Mouse (Mus musculus) ES-Bruce4 (cell line): ENCODE measurements around the gene Pop7. TPM values are rescaled to one million over a fixed set of nuclear protein-coding genes. Genes with fewer than 3 reads are reported as not detected.
A peak's percentile ranks its signal among the peaks of the same experiment; 100 is the strongest.

Experiments
- H3K27ac ChIP-seq: 2 replicates; pipeline ENCODE4 v1.5.1; 2012; ENCODE audit warnings: low read length, inconsistent platforms; ENCODE audit not compliant: insufficient read depth
- H3K27me3 ChIP-seq: 2 replicates; pipeline ENCODE4 v1.6.1; 2012; ENCODE audit warnings: mild to moderate bottlenecking, low read length, inconsistent platforms; ENCODE audit not compliant: control insufficient read depth, poor library complexity, insufficient read depth, severe bottlenecking
- H3K36me3 ChIP-seq: 2 replicates; pipeline ENCODE4 v1.6.1; 2012; ENCODE audit warnings: inconsistent platforms, mild to moderate bottlenecking, low read length, moderate library complexity; ENCODE audit not compliant: control insufficient read depth, poor library complexity, insufficient read depth, severe bottlenecking
- H3K4me1 ChIP-seq: one replicate; pipeline ENCODE4 v1.8.1; 2011; ENCODE audit warnings: low read length; ENCODE audit not compliant: control insufficient read depth, insufficient read depth
- H3K4me3 ChIP-seq: 2 replicates; pipeline ENCODE4 v1.5.1; 2011; ENCODE audit warnings: low read depth, mild to moderate bottlenecking, low read length
- H3K9ac ChIP-seq: 2 replicates; pipeline ENCODE4 v1.6.1; 2012; ENCODE audit warnings: low read depth, mild to moderate bottlenecking, inconsistent platforms; ENCODE audit not compliant: poor library complexity, severe bottlenecking
- H3K9me3 ChIP-seq: replicated peaks from 2 replicates; pipeline ENCODE4 v1.6.1; 2012; ENCODE audit warnings: mild to moderate bottlenecking, low read length, inconsistent platforms; ENCODE audit not compliant: control insufficient read depth, poor library complexity, insufficient read depth, severe bottlenecking
- CTCF ChIP-seq: IDR thresholded peaks from one replicate; pipeline ENCODE4 v1.8.1; 2011; ENCODE audit warnings: low read depth, low read length
- EP300 ChIP-seq: IDR thresholded peaks from 2 replicates; pipeline ENCODE4 v1.6.1; 2011; ENCODE audit warnings: low read depth, low read length; ENCODE audit not compliant: insufficient read depth
- POLR2A ChIP-seq: IDR thresholded peaks from one replicate; pipeline ENCODE4 v1.8.1; 2011; ENCODE audit warnings: low read length; ENCODE audit not compliant: insufficient read depth
- polyA plus RNA-seq: library from polyadenylated mRNA; stranded (reverse); fragments of >200 nt; gene quantifications from 2 replicates; pipeline ENCODE4 v1.2.4, GENCODE M21; 2011; ENCODE audit warnings: low read depth; ENCODE audit not compliant: missing spikeins, insufficient read depth, insufficient read length

Gene Pop7
- polyA plus RNA-seq, result 14.4 and 15.0 TPM in 2 replicates

DNA sequence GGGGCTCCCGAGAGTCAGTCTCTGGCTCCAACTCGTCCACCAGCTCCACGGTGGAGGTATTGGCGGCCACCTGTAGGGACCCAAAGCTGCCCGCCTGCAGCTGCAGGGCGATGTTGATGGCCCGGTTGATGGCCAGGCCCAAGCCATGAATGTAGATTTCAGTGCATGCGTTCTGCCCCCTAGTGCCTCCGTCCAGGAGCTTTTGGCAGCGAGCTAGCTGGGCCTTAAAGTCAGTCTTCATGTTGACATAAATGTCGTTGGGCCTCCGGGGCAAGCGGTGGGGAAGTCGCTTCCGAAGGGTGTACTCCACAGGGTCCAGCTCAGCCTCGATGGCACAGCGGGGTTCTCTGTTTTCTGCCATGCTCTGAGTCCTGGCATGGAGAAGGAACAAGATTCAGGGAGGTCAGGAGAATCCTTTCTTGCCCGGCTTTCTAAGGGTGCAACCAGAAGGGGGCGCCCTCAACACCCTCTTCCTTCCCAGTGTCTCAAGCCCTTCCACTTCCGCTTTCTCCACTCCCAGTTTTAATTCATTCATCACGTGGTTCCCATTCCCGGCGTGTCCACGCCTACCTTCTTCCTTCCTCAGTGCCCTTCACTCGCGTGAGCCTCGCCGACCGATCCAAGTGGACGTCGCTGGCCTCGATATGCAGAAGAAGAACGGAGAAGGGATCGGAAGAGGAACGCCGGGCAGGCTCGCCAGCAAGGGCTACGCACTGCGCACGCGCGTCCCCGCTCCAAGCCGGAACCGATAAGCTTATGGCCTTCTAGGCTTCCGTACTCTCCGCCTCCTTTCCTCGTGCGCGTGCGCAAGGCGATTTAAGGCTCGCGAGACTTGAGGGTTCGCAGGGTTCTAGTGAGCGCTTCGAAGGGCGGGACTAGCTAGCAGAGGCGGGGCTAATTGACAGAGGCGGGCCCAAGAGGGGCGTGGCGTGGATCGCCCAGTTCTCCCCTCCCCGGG lies at the start of gene Pop7:
Pop7 (minus strand) TSS at position 810 of the 958 bp plus-strand sequence.
- Histone ChIP-seq H3K27me3 (no peaks in the 10 kb centered on the region), H3K4me3 (peak within 1 kb of the TSS; percentile 98), H3K27ac (peak within 1 kb of the TSS; percentile 88), H3K4me1 (no peaks in the 10 kb centered on the region), H3K9me3 (no peaks in the 10 kb centered on the region), H3K36me3 (no peaks in the 10 kb centered on the region), H3K9ac (peak within 1 kb of the TSS; percentile 76)
- 0 out of 2 replicates have a peak, but pooled peaks have one; percentile 4 for TF ChIP-seq EP300
- TF ChIP-seq CTCF, result peak; percentile 66
- peak; percentile 31 for TF ChIP-seq POLR2A

DNA sequence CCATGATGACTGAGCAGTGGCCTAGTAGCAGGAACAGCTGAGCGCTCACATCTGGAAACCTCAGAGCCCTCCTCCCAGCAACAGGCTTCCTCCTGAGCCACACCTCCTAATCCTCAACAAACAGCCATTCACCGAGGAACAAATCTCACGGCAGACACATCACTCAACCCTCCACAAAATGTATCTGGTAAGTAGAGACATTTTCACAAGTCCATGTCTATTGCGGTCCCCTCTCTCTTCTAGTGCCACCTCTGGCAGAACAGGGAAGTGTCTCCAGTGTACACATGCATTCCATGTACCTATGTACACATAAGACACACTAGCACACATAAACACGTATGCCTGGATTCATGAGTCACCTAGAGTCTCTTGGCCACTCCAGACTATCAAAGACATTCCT lies 48.8 kb upstream of the Pop7 start:
- TF ChIP-seq POLR2A (no peak), CTCF (no peak), EP300 (no peak)
- H3K4me3 ChIP-seq, result no peak overlapping the region
- H3K9ac ChIP-seq, result no peak overlapping the region
- no peak overlapping the region for H3K27ac ChIP-seq
- no peaks in the 10 kb centered on the region for H3K9me3 ChIP-seq
- no peaks in the 10 kb centered on the region for H3K36me3 ChIP-seq
- no peaks in the 10 kb centered on the region for H3K27me3 ChIP-seq
- no peaks in the 10 kb centered on the region for H3K4me1 ChIP-seq

DNA sequence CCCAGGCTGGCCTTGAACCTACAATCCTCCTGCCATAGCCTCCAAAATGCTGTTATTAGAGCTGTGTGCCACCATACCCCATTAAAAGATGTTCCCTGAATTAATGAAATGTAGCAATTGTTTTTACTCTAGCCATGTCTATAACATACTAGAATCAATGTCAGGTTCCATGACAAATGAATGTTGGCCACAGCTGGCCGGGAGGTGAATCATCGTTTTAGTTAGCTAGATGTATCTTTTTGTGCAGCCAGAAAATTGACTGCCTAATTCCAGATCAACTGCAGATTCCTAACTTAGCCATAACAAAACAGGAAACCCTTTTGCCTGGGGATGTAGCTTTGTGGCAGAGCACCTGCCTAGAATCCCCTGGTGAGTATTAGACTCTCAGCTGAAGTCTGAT lies 47.5 kb upstream of the Pop7 start:
- Histone ChIP-seq H3K4me3 (no peak overlapping the region), H3K36me3 (no peaks in the 10 kb centered on the region), H3K27ac (no peak overlapping the region), H3K9me3 (no peaks in the 10 kb centered on the region), H3K4me1 (no peaks in the 10 kb centered on the region), H3K9ac (no peak overlapping the region), H3K27me3 (no peaks in the 10 kb centered on the region)
- TF ChIP-seq POLR2A (no peak), CTCF (no peak), EP300 (no peak)

DNA sequence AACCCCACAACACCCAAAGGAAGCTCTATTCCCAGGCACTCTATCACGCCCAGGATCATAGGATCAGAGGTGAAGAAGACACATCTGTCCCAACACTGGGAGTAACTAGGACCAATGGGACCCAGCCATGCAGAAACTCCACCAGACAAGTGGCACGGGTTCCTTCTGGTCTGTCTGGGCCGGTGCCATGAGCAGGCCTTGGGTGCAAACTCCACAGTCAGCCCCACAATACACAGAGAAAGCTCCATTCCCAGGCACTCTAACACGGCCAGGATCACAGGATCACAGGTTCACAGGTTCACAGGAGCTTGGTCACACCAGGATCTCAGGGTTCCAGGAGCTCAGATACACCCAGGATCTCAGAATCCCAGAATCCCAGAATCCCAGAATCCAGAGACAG lies 43.3 kb upstream of the Pop7 start:
- no peaks in the 10 kb centered on the region for H3K27me3 ChIP-seq
- TF ChIP-seq POLR2A (no peak), EP300 (no peak), CTCF (no peak)
- H3K4me1 ChIP-seq, result no peaks in the 10 kb centered on the region
- H3K36me3 ChIP-seq, result no peaks in the 10 kb centered on the region
- H3K27ac ChIP-seq, result no peak overlapping the region
- no peak overlapping the region for H3K9ac ChIP-seq
- H3K4me3 ChIP-seq, result no peak overlapping the region
- no peaks in the 10 kb centered on the region for H3K9me3 ChIP-seq

DNA sequence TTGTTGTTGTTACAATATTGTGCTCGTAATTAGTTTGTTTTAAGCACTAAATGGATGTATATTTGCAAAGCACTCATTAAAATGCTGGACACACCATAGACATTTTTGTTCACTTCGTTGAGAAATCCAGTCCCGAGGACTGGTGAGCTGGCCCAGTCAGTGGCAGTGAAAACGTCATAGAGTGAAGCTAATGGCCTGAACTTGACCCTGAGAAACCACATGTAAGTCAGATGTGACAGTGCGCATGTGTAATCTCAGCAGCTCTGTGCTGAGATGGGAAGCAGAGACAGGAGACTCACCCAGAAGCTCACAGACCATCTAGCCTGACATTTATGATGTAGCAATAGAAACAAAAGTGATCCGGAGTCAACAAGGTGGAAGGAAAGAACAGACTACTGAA lies 42.6 kb upstream of the Pop7 start:
- H3K27ac ChIP-seq, result no peak overlapping the region
- no peaks in the 10 kb centered on the region for H3K9me3 ChIP-seq
- H3K36me3 ChIP-seq, result no peaks in the 10 kb centered on the region
- H3K4me1 ChIP-seq, result no peaks in the 10 kb centered on the region
- no peak overlapping the region for H3K9ac ChIP-seq
- no peak for TF ChIP-seq POLR2A
- TF ChIP-seq EP300, result no peak
- TF ChIP-seq CTCF, result no peak
- no peak overlapping the region for H3K4me3 ChIP-seq
- H3K27me3 ChIP-seq, result no peaks in the 10 kb centered on the region
